Mouse (Mus musculus): ENCODE results near the gene Olfr46. TPM values are rescaled to one million over a fixed set of nuclear protein-coding genes. Genes with fewer than 3 reads are reported as not detected.
"Not testable (repeated sequence)": the region's sequence is repeated elsewhere in the genome, so short reads cannot be mapped to it uniquely, and the experiment has no call there.

Olfr46 gene
- not detected for total RNA-seq (2021)
- long read RNA-seq, experiment 1, result 0 reads
- long read RNA-seq, experiment 2, result 0 reads

GRCm38 (mm10) chr7:140600969-140601368, at the start of gene Olfr46:
Gene Olfr46 (plus strand): TSS chr7:140601269.
- DNase-seq, result not testable (repeated sequence)

- DNase-seq, result no peak
Measured at GRCm38 (mm10) chr7:140567586-140567985, 33.5 kb upstream of the Olfr46 start, which contains the start of gene Olfr538. Gene Olfr538 (plus strand): TSS chr7:140567886.

- DNase-seq, result not testable (repeated sequence)
Measured at GRCm38 (mm10) chr7:140628670-140629069, 27.6 kb downstream of the Olfr46 start, which contains the start of gene Olfr61. Gene Olfr61 (plus strand): TSS chr7:140628970.

- no peak for DNase-seq
Measured at GRCm38 (mm10) chr7:140630559-140630958, 29.5 kb downstream of the Olfr46 start.

- DNase-seq, result no peak
Measured at GRCm38 (mm10) chr7:140646152-140646551, 45.1 kb downstream of the Olfr46 start, which contains the start of gene Olfr53. Gene Olfr53 (plus strand): TSS chr7:140646452.

GRCm38 (mm10) chr7:140659630-140660029, 58.6 kb downstream of the Olfr46 start, which contains the start of gene Olfr539:
Gene Olfr539 (plus strand): TSS chr7:140659930.
- DNase-seq, result no peak

Other genes with a start within 250 kb of the Olfr46 start
- not detected for gene Olfr60, start 239.6 kb upstream of the Olfr46 start, total RNA-seq (2021)
- not detected for gene Olfr530, start 224.9 kb upstream of the Olfr46 start, total RNA-seq (2021)
- not detected for gene Olfr531, start 198.4 kb upstream of the Olfr46 start, total RNA-seq (2021)
- not detected for gene Olfr532, start 179.6 kb upstream of the Olfr46 start, total RNA-seq (2021)
- not detected for gene Olfr533, start 137.9 kb upstream of the Olfr46 start, total RNA-seq (2021)
- not detected for gene Olfr535, start 117.1 kb upstream of the Olfr46 start, total RNA-seq (2021)
- gene Olfr536, start 93.9 kb upstream of the Olfr46 start, total RNA-seq (2021), result not detected
- gene Olfr538, start 33.4 kb upstream of the Olfr46 start, total RNA-seq (2021), result not detected
- not detected for gene Olfr61, start 27.7 kb downstream of the Olfr46 start, total RNA-seq (2021)
- not detected for gene Olfr53, start 45.2 kb downstream of the Olfr46 start, total RNA-seq (2021)
- not detected for gene Olfr539, start 58.7 kb downstream of the Olfr46 start, total RNA-seq (2021)
- gene Olfr45, start 80.7 kb downstream of the Olfr46 start, total RNA-seq (2021), result not detected
- not detected for gene Olfr541, start 96.0 kb downstream of the Olfr46 start, total RNA-seq (2021)
- 1 to 10 TPM in 1 of 2 experiments, under 1 TPM in 1; 0.19 to 1.3 TPM for gene Cyp2e1, start 162.5 kb downstream of the Olfr46 start, total RNA-seq (2021)
- gene Syce1, start 186.6 kb downstream of the Olfr46 start, total RNA-seq (2021), result not detected
- gene Zfp941, start 220.9 kb downstream of the Olfr46 start, total RNA-seq (2021), result under 1 TPM; 0.12 to 0.16 TPM
- gene Urah, start 233.7 kb downstream of the Olfr46 start, total RNA-seq (2021), result not detected
- gene Scgb1c1, start 244.3 kb downstream of the Olfr46 start, total RNA-seq (2021), result not detected
- not detected for gene Odf3, start 246.5 kb downstream of the Olfr46 start, total RNA-seq (2021)